Mouse (Mus musculus) midbrain, embryonic 16.5 days (tissue): ENCODE measurements around the gene Map3k4. TPM values are rescaled to one million over a fixed set of nuclear protein-coding genes. Genes with fewer than 3 reads are reported as not detected.

ENCODE experiments used
- ATAC-seq: fragments of 200-750 bp; cut with Nextera tagmentation; 2 replicates; pipeline ENCODE4 v1.8.0; 2017; ENCODE audit warnings: moderate TSS enrichment
- H3K27ac ChIP-seq: fragments of 300-500 bp; sonication (generic); 2 replicates; pipeline ENCODE4 v1.5.1; 2014; ENCODE audit warnings: mild to moderate bottlenecking, low read length, mixed read lengths
- H3K27me3 ChIP-seq: fragments of 300-500 bp; sonication (generic); 2 replicates; pipeline ENCODE4 v1.6.1; 2014; ENCODE audit warnings: low read depth, low read length, mixed read lengths; ENCODE audit not compliant: control insufficient read depth, insufficient read depth
- H3K36me3 ChIP-seq: fragments of 300-500 bp; sonication (generic); 2 replicates; pipeline ENCODE4 v1.6.1; 2014; ENCODE audit warnings: mild to moderate bottlenecking, low read length, moderate library complexity, mixed read lengths; ENCODE audit not compliant: control insufficient read depth, insufficient read depth
- H3K4me1 ChIP-seq: fragments of 300-500 bp; sonication (generic); 2 replicates; pipeline ENCODE4 v1.6.1; 2014; ENCODE audit warnings: mild to moderate bottlenecking, low read length, mixed read lengths; ENCODE audit not compliant: control insufficient read depth, insufficient read depth
- H3K4me2 ChIP-seq: fragments of 300-500 bp; sonication (generic); 2 replicates; pipeline ENCODE4 v1.6.1; 2014; ENCODE audit warnings: mild to moderate bottlenecking, low read length, mixed read lengths
- H3K4me3 ChIP-seq: fragments of 300-500 bp; sonication (generic); 2 replicates; pipeline ENCODE4 v1.5.1; 2014; ENCODE audit warnings: low read depth, mild to moderate bottlenecking, low read length, moderate library complexity, mixed read lengths
- H3K9ac ChIP-seq: fragments of 300-500 bp; sonication (generic); 2 replicates; pipeline ENCODE4 v1.6.1; 2014; ENCODE audit warnings: low read depth, low read length, mixed read lengths
- H3K9me3 ChIP-seq: fragments of 300-500 bp; sonication (generic); replicated peaks from 2 replicates; pipeline ENCODE4 v1.6.1; 2014; ENCODE audit warnings: mild to moderate bottlenecking, low read length, mixed read lengths; ENCODE audit not compliant: control insufficient read depth, poor library complexity, severe bottlenecking
- WGBS: fragments of 180-500 bp; shearing (Covaris S2); extraction: QIAGEN DNeasy Blood & Tissue Kit; methylation state at CpG from one replicate; pipeline ENCODE4 v1.1.7; 2014; 5-methylcytosine and 5-hydroxymethylcytosine counted together
- polyA plus RNA-seq: library from polyadenylated mRNA; unstranded; fragments of >200 nt; fragmentation: Nextera tagmentation; extraction: Ambion mirVana; gene quantifications from 2 replicates; pipeline ENCODE4 v1.2.1, GENCODE M21; 2015

Map3k4 gene
- polyA plus RNA-seq, 1 experiment from 2014 or later: 31.3 TPM

DNA sequence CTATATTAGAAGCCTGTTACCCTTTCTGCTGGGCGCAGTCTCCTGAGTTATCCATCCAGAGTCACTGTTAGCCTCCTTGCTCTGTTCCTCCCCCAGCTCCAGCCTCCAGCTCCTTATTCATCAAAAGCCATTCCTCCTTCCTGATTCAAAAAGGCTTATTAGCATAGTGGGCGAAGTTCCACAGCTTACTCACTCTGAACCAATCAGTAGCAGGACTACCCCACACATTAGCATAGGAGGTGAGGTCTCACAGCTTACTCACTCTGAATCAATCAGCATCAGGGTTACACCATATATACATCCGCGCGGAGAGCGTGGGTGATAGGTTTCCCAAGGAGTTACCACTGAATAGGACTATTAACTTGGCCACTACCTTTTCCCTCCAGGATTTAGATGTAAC lies 106.3 kb downstream of the Map3k4 start:
- Histone ChIP-seq H3K9ac (no peak overlapping the region), H3K36me3 (peaks cover 16% of the 10 kb centered on the region; the same call in 1 of the 2 replicates), H3K4me3 (no peak overlapping the region), H3K27me3 (no peaks in the 10 kb centered on the region), H3K9me3 (no peaks in the 10 kb centered on the region), H3K27ac (no peak overlapping the region), H3K4me1 (peaks cover 4% of the 10 kb centered on the region; the same call in 1 of the 2 replicates), H3K4me2 (no peak overlapping the region)
- ATAC-seq: 0 out of 2 replicates have a peak, but pooled peaks have one; percentile 18
- 81% methylated on average over 6 of the region's 6 CpGs for WGBS

GRCm38 (mm10) chr17:12211890-12212289 lies 106.7 kb downstream of the Map3k4 start:
- H3K4me3 ChIP-seq: no peak overlapping the region
- H3K36me3 ChIP-seq: peaks cover 16% of the 10 kb centered on the region; the same call in 1 of the 2 replicates
- H3K27me3 ChIP-seq: no peaks in the 10 kb centered on the region
- WGBS: 91% methylated on average over 11 of the region's 11 CpGs
- H3K4me2 ChIP-seq: no peak overlapping the region
- no peak overlapping the region for H3K27ac ChIP-seq
- no peak overlapping the region for H3K9ac ChIP-seq
- H3K9me3 ChIP-seq: no peaks in the 10 kb centered on the region
- no peak for ATAC-seq
- H3K4me1 ChIP-seq: peaks cover 7% of the 10 kb centered on the region; the same call in 1 of the 2 replicates

DNA sequence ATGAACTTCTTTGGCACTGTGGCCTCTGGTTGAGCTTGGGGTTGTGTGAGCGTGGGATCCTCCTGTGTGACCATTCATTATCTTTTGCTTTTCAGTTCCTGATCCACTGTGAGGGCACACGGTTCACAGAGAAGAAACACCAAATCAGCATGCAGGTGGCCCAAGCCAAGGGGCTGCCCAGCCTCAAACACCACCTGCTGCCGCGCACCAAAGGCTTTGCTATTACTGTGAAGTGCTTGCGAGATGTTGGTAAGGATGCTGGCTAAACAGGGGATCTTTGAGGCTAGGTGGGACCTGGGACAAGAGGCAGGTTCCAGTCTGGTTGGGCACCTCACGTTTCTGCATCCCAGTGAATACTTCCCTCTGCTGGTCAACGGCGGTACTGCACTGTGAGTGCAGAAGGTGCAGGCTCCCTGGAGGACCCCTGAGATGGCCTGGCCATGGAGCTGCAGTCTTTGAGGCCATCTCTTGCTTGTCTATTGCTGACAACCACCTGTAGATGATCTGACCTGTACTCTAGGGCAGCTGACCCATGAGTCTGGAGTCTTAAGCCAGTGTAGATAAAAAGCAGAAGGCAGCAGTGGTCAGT lies 108.0 kb downstream of the Map3k4 start:
- ATAC-seq: 0 out of 2 replicates have a peak, but pooled peaks have one; percentile 4
- Histone ChIP-seq H3K27me3 (no peaks in the 10 kb centered on the region), H3K9me3 (no peaks in the 10 kb centered on the region), H3K4me2 (no peak overlapping the region), H3K9ac (no peak overlapping the region), H3K4me1 (peaks cover 9% of the 10 kb centered on the region; the same call in 1 of the 2 replicates), H3K27ac (no peak overlapping the region), H3K36me3 (peaks cover 12% of the 10 kb centered on the region; the same call in 1 of the 2 replicates), H3K4me3 (no peak overlapping the region)
- WGBS: 34% methylated on average over 8 of the region's 8 CpGs

DNA sequence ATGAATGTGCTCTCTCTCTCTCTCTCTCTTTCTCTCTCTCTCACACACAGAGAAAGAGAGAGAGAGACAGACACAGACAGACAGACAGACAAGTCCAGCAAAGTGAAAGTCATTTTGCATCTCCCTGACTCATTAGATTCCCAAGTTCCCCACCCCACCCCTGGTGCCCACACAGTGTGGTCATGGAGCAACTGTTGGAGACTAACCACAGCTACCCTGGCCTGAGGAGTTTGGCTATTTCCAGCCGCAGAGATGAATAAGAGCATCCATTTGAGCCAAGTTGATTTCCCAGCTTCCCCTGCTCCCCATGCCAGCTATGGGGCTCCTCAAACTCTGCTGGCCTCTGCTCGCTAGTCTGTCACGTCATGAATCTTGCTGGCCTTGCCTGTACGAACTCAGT lies 109.1 kb downstream of the Map3k4 start:
- Histone ChIP-seq H3K9ac (no peak overlapping the region), H3K36me3 (peaks cover 11% of the 10 kb centered on the region; the same call in 1 of the 2 replicates), H3K27me3 (no peaks in the 10 kb centered on the region), H3K4me1 (peaks cover 12% of the 10 kb centered on the region; the same call in 1 of the 2 replicates), H3K4me3 (no peak overlapping the region), H3K4me2 (no peak overlapping the region), H3K27ac (no peak overlapping the region), H3K9me3 (no peaks in the 10 kb centered on the region)
- 87% methylated on average over 4 of the region's 4 CpGs for WGBS
- no peak for ATAC-seq

- 7% methylated on average over 1 of the region's 1 CpGs for WGBS
- no peak overlapping the region for H3K4me3 ChIP-seq
- no peak overlapping the region for H3K4me2 ChIP-seq
- no peak overlapping the region for H3K27ac ChIP-seq
- H3K9ac ChIP-seq: no peak overlapping the region
- no peaks in the 10 kb centered on the region for H3K36me3 ChIP-seq
- no peaks in the 10 kb centered on the region for H3K27me3 ChIP-seq
- no peak for ATAC-seq
- H3K4me1 ChIP-seq: peaks cover 16% of the 10 kb centered on the region; the same call in 1 of the 2 replicates
- H3K9me3 ChIP-seq: no peaks in the 10 kb centered on the region
These were observed 111.5 kb downstream of the Map3k4 start for GRCm38 (mm10) chr17:12207022-12207548.

DNA sequence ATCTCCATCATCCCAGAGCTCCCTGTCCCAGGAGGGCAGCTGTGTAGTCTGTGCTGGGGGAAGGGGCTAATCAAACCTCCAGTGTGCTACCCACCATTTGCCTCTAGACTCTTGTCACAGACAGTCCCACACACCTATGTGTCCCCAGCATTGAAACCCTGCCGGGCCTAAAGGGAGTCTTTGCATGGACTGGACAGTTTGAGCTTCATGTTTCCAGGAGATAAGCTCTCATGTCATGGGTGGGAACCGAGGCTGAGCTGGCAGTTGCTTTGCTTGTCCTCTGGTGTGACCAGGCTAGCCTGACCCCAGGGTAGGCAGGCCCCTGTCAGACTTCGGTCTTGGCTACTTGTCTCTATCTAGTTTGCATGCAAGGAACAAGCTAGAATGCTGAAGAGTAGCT lies 112.3 kb downstream of the Map3k4 start:
- Histone ChIP-seq H3K4me2 (no peak overlapping the region), H3K27ac (no peak overlapping the region), H3K27me3 (no peaks in the 10 kb centered on the region), H3K36me3 (no peaks in the 10 kb centered on the region), H3K9ac (no peak overlapping the region), H3K4me1 (peaks cover 16% of the 10 kb centered on the region; the same call in 1 of the 2 replicates), H3K4me3 (no peak overlapping the region), H3K9me3 (no peaks in the 10 kb centered on the region)
- no peak for ATAC-seq
- 76% methylated on average over 3 of the region's 3 CpGs for WGBS

DNA sequence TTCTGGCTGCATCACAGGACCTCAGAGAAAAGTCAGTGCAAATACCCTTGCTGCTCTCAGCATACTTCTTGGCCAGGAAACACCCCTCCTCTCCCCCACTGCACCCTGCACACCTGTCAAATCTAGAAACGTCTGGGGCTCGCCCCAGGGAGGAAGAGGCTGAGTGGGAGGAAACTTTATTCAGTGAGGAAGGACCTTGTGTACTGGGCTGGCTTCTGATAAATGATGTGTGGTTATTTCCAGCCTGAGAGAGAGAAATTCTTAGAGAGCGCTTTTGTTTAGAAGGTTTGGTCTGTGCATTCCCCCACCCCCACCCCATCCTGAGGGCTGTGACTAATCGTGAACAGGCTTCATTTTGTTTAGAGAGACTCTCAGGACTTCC lies 112.9 kb downstream of the Map3k4 start:
- Histone ChIP-seq H3K27me3 (no peaks in the 10 kb centered on the region), H3K36me3 (no peaks in the 10 kb centered on the region), H3K4me2 (no peak overlapping the region), H3K9me3 (no peaks in the 10 kb centered on the region), H3K27ac (no peak overlapping the region), H3K4me3 (no peak overlapping the region), H3K4me1 (peaks cover 16% of the 10 kb centered on the region; the same call in 1 of the 2 replicates), H3K9ac (no peak overlapping the region)
- WGBS: 40% methylated on average over 4 of the region's 4 CpGs
- no peak for ATAC-seq

DNA sequence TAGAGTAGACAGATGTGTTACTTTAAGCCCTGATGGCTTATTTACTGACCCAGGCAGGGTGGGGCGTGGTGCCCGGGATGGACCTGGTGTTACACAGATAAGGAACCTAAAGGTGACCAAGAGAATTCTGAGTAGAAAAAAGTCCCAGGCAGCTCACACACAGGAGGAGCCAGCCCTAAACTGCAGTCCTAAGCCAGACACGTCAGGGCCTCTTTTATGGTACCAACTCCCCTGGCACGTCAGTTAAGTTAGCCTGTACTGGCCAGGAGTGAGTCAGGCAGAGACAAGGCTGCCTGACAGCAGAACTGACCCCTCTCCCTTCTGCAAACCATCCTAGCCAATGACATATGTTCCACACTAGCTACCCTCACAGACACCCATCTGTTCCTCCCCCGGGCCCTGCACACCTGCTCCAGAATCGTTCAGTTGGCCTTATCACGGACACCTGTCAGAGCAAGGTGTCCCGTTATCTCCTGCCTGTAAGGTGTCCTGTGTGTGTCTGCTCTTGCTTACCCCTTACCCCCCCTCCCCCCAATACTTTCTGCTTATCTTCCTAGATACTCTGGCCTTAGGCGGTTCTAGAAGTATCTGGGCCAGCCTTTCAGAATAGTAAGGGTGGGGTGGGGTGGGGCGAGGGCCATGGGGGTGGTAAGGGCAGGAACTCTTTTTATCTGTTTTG lies 113.4 kb downstream of the Map3k4 start:
- 76% methylated on average over 10 of the region's 10 CpGs for WGBS
- no peak for ATAC-seq
- no peak overlapping the region for H3K4me2 ChIP-seq
- no peak overlapping the region for H3K4me3 ChIP-seq
- H3K4me1 ChIP-seq: peaks cover 16% of the 10 kb centered on the region; the same call in 1 of the 2 replicates
- no peaks in the 10 kb centered on the region for H3K9me3 ChIP-seq
- no peak overlapping the region for H3K9ac ChIP-seq
- H3K36me3 ChIP-seq: no peaks in the 10 kb centered on the region
- H3K27ac ChIP-seq: no peak overlapping the region
- no peaks in the 10 kb centered on the region for H3K27me3 ChIP-seq

- Histone ChIP-seq H3K4me3 (no peak overlapping the region), H3K36me3 (no peaks in the 10 kb centered on the region), H3K4me2 (no peak overlapping the region), H3K9ac (no peak overlapping the region), H3K27me3 (no peaks in the 10 kb centered on the region), H3K4me1 (peaks cover 16% of the 10 kb centered on the region; the same call in 1 of the 2 replicates), H3K27ac (no peak overlapping the region), H3K9me3 (no peaks in the 10 kb centered on the region)
- 91% methylated on average over 3 of the region's 3 CpGs for WGBS
- ATAC-seq: no peak
These were observed 113.9 kb downstream of the Map3k4 start for GRCm38 (mm10) chr17:12204689-12205014.
